Mouse (Mus musculus) ES-Bruce4 (cell line): ENCODE measurements around the gene Abtb1.

Experiments used
- CTCF ChIP-seq: IDR thresholded peaks from one replicate; pipeline ENCODE4 v1.8.1; 2011; ENCODE audit warnings: low read depth, low read length
- EP300 ChIP-seq: IDR thresholded peaks from 2 replicates; pipeline ENCODE4 v1.6.1; 2011; ENCODE audit warnings: low read depth, low read length; ENCODE audit not compliant: insufficient read depth
- POLR2A ChIP-seq: IDR thresholded peaks from one replicate; pipeline ENCODE4 v1.8.1; 2011; ENCODE audit warnings: low read length; ENCODE audit not compliant: insufficient read depth

GRCm38 (mm10) chr6:88871546-88871945 is 29.8 kb upstream of the Abtb1 start:
- TF ChIP-seq CTCF, result no peak
- no peak for TF ChIP-seq EP300
- TF ChIP-seq POLR2A, result no peak
